Mouse (Mus musculus): ENCODE results near the gene Snx7.

- TF ChIP-seq CTCF (IDR thresholded peaks at IDR 0.05) = no peak
- TF ChIP-seq POLR2A (IDR thresholded peaks at IDR 0.05; ENCODE audit: insufficient read depth, low read depth, low read length) = no peak
These were observed 645 bp downstream of the Snx7 start for GRCm38 (mm10) chr3:117868091-117868490.
